Mouse (Mus musculus): ENCODE measurements at regions not wholly inside any gene's neighbourhood (a gene's known extent, or its start where the extent isn't known, plus 50 kb on each side); places are given as distances from the start of the nearest gene placed in this dataset.

DNA sequence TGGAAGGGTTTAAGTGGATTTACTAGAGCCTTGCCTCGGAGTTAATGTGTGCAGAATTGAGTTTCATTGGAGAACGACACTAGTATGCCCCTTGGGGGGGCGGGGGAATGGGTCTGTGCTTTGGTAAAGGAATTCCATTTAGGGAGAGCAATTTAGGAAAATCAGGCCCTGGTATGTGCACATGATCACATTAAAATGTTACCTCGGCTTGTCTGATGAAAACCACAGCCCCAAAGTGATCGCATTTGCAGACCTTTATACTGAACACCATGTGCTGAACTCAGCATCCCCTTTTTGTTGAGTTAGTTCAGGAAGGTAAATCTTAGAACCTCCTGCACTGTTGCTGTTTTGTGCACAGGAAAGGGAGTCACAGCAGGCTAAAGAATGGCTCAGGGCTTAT lies 219.6 kb upstream of the Marcks start:
- Histone ChIP-seq H3K4me3 (ENCODE audit: control insufficient read depth, insufficient read depth, low read length) (no peak overlapping the region), H3K27ac (ENCODE audit: control insufficient read depth, insufficient read depth, low read length) (no peak overlapping the region), H3K36me3 (ENCODE audit: control insufficient read depth, insufficient read depth, low read length) (no peaks in the 10 kb centered on the region), H3K4me1 (replicated peaks; ENCODE audit: control insufficient read depth, insufficient read depth, low read length) (peaks cover 2% of the 10 kb centered on the region; the same call in 1 of the 2 replicates), H3K27me3 (ENCODE audit: control insufficient read depth, insufficient read depth, low read length) (no peaks in the 10 kb centered on the region)
- no peak for DNase-seq
- WGBS: 92% methylated on average over 5 of the region's 5 CpGs
- TF ChIP-seq POLR2A (IDR thresholded peaks at IDR 0.05; ENCODE audit: control insufficient read depth, extremely low read depth, insufficient read depth, low read length, poor library complexity) (no peak), CTCF (IDR thresholded peaks at IDR 0.05; ENCODE audit: borderline replicate concordance, control insufficient read depth, extremely low read depth, insufficient read depth, low read length, poor library complexity) (no peak)

DNA sequence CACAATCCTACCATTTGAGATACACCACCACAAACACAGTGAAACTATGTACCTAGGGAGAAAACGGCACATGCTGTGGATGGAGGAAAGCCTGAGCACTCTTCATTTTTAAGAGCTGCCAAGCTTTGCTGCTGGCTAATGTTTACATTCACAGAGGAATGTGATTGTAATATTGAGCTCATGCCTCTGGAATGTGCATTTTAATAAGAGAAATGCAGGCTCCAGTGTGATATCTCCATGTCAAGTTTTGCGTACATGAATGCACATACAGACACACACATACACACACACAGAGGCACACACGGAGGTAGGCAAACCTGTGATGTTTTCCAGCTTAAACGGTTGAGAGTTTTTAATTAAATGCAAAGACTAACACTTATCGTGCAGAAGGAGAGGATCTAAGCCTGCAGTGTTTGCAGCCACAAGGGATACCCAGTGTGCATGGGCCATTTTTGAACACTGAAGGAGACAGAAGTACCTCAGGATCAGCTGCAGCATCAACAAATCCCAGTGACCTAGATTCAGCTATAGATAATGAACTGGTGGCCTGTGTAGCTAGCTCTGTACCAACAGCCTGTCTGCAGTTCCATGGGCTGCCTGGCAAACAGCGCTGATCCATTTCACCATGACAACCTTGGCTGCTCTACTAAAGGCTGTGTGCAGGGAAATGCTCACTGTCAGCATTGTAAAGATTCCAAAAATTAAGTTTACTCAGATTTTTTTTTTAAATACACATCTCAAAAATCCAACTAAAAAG lies 218.8 kb upstream of the Marcks start:
- Histone ChIP-seq H3K27ac (ENCODE audit: control insufficient read depth, insufficient read depth, low read length) (no peak overlapping the region), H3K36me3 (ENCODE audit: control insufficient read depth, insufficient read depth, low read length) (no peaks in the 10 kb centered on the region), H3K4me3 (ENCODE audit: control insufficient read depth, insufficient read depth, low read length) (no peak overlapping the region), H3K4me1 (replicated peaks; ENCODE audit: control insufficient read depth, insufficient read depth, low read length) (peaks cover 2% of the 10 kb centered on the region; the same call in 1 of the 2 replicates), H3K27me3 (ENCODE audit: control insufficient read depth, insufficient read depth, low read length) (no peaks in the 10 kb centered on the region)
- TF ChIP-seq POLR2A (IDR thresholded peaks at IDR 0.05; ENCODE audit: control insufficient read depth, extremely low read depth, insufficient read depth, low read length, poor library complexity): no peak
- TF ChIP-seq CTCF (IDR thresholded peaks at IDR 0.05; ENCODE audit: borderline replicate concordance, control insufficient read depth, extremely low read depth, insufficient read depth, low read length, poor library complexity): no peak
- DNase-seq: no peak
- WGBS: 95% methylated on average over 6 of the region's 6 CpGs

DNA sequence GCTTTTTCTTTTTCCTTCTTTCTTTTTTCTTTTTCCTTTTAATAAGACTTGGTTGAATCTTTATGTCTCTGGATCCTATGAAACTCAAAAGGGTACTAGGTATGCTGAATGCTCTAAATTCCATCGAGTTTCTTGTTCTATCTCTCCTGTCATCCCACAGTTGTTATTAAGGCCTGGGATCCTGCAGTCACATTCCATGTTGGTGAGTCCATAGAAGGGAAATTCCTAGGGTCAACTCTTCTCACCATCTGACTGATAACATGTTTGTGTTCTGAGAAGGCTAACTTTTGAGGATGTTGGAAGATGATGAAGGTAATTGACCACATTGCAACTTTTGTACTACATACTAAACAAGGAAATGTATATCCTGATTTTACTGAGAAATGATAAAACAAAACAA lies 210.5 kb upstream of the Marcks start:
- no peak for TF ChIP-seq CTCF (IDR thresholded peaks at IDR 0.05; ENCODE audit: borderline replicate concordance, control insufficient read depth, extremely low read depth, insufficient read depth, low read length, poor library complexity)
- no peak for TF ChIP-seq POLR2A (IDR thresholded peaks at IDR 0.05; ENCODE audit: control insufficient read depth, extremely low read depth, insufficient read depth, low read length, poor library complexity)
- H3K27ac ChIP-seq (ENCODE audit: control insufficient read depth, insufficient read depth, low read length): no peak overlapping the region
- no peaks in the 10 kb centered on the region for H3K27me3 ChIP-seq (ENCODE audit: control insufficient read depth, insufficient read depth, low read length)
- 82% methylated on average over 1 of the region's 1 CpGs for WGBS
- DNase-seq: no peak
- no peak overlapping the region for H3K4me3 ChIP-seq (ENCODE audit: control insufficient read depth, insufficient read depth, low read length)
- H3K4me1 ChIP-seq (replicated peaks; ENCODE audit: control insufficient read depth, insufficient read depth, low read length): no peaks in the 10 kb centered on the region
- H3K36me3 ChIP-seq (ENCODE audit: control insufficient read depth, insufficient read depth, low read length): no peaks in the 10 kb centered on the region

DNA sequence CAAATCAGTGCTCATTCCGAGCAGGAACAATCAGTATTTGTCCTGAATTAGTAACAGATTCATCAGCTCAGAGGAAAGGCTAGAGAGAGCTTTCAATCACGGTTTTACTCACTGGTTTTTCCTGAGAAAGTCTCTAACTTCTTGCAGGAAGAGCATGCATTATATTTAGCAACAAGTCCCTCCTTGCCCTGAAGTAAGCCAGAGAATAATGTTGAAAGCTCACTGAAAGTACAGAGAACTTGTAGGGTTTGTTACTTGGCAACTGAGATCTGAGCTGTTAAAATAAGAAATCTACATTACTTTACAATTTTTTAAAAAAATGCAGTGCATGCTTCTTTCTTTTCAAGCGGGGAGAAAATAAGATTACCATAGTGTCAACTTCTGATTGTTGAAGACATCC lies 209.7 kb upstream of the Marcks start:
- TF ChIP-seq CTCF (IDR thresholded peaks at IDR 0.05; ENCODE audit: borderline replicate concordance, control insufficient read depth, extremely low read depth, insufficient read depth, low read length, poor library complexity) (no peak), POLR2A (IDR thresholded peaks at IDR 0.05; ENCODE audit: control insufficient read depth, extremely low read depth, insufficient read depth, low read length, poor library complexity) (no peak)
- 96% methylated on average over 3 of the region's 3 CpGs for WGBS

DNA sequence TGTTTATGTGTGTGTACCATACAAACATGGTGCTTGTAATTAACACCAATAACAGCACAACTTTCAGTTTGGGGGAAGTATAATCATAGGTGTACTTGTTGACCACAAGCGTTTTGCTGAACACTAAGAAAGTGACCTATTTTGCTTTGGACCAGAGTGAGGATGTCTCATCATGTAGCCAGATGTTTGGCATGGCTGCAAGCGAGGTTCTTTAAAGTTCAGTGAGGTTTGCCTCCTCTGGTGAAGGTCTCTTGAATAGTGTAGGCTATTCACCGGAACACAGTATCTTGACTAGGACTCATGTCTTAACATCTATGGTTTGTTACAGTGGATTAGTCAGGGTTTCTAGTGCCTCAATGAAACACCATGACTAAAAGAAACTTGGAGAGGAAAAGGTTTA lies 208.9 kb upstream of the Marcks start:
- TF ChIP-seq POLR2A (IDR thresholded peaks at IDR 0.05; ENCODE audit: control insufficient read depth, extremely low read depth, insufficient read depth, low read length, poor library complexity): no peak
- TF ChIP-seq CTCF (IDR thresholded peaks at IDR 0.05; ENCODE audit: borderline replicate concordance, control insufficient read depth, extremely low read depth, insufficient read depth, low read length, poor library complexity): no peak
- Histone ChIP-seq H3K27me3 (ENCODE audit: control insufficient read depth, insufficient read depth, low read length) (no peaks in the 10 kb centered on the region), H3K36me3 (ENCODE audit: control insufficient read depth, insufficient read depth, low read length) (no peaks in the 10 kb centered on the region), H3K4me3 (ENCODE audit: control insufficient read depth, insufficient read depth, low read length) (no peak overlapping the region), H3K4me1 (replicated peaks; ENCODE audit: control insufficient read depth, insufficient read depth, low read length) (no peaks in the 10 kb centered on the region), H3K27ac (ENCODE audit: control insufficient read depth, insufficient read depth, low read length) (no peak overlapping the region)
- 95% methylated on average over 3 of the region's 3 CpGs for WGBS
- DNase-seq: no peak

More for the DNA sequence above, 209.7 kb upstream of the Marcks start:
- Histone ChIP-seq H3K27ac (ENCODE audit: control insufficient read depth, insufficient read depth, low read length) (no peak overlapping the region), H3K27me3 (ENCODE audit: control insufficient read depth, insufficient read depth, low read length) (no peaks in the 10 kb centered on the region), H3K4me3 (ENCODE audit: control insufficient read depth, insufficient read depth, low read length) (no peak overlapping the region), H3K36me3 (ENCODE audit: control insufficient read depth, insufficient read depth, low read length) (no peaks in the 10 kb centered on the region), H3K4me1 (replicated peaks; ENCODE audit: control insufficient read depth, insufficient read depth, low read length) (no peaks in the 10 kb centered on the region)
- DNase-seq: no peak

DNA sequence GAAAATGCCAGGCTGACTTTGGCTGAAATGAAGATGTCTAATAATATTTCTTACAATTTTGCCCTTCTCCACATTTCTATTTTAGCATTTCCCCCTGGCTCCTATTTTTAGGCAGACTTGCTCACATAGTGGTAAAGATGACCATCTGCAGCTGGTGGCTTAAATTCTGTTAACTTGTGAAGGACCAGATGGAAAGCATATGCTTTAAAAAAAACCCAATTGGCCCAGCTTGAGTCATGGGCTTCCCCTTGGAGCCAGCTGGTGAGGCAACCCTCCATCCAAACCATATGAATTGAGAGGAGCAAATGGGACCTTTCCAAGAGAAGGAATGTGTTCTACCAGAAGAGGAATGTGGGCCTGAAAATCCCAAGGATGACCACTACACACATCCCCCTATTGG lies 204.0 kb upstream of the Marcks start:
- H3K27ac ChIP-seq (ENCODE audit: control insufficient read depth, insufficient read depth, low read length): no peak overlapping the region
- peaks cover 3% of the 10 kb centered on the region; the same call in 1 of the 2 replicates for H3K4me1 ChIP-seq (replicated peaks; ENCODE audit: control insufficient read depth, insufficient read depth, low read length)
- no peak overlapping the region for H3K4me3 ChIP-seq (ENCODE audit: control insufficient read depth, insufficient read depth, low read length)
- DNase-seq: no peak
- H3K27me3 ChIP-seq (ENCODE audit: control insufficient read depth, insufficient read depth, low read length): no peaks in the 10 kb centered on the region
- no peaks in the 10 kb centered on the region for H3K36me3 ChIP-seq (ENCODE audit: control insufficient read depth, insufficient read depth, low read length)
- TF ChIP-seq CTCF (IDR thresholded peaks at IDR 0.05; ENCODE audit: borderline replicate concordance, control insufficient read depth, extremely low read depth, insufficient read depth, low read length, poor library complexity) (no peak), POLR2A (IDR thresholded peaks at IDR 0.05; ENCODE audit: control insufficient read depth, extremely low read depth, insufficient read depth, low read length, poor library complexity) (no peak)

Data from thymus, adult 2 months (tissue).